Mouse (Mus musculus) thymus, adult 2 months (tissue): Measurements from ENCODE around the gene Hfe2.

Experiments used
- CTCF ChIP-seq: fragments of 200-500 bp; IDR thresholded peaks from 2 replicates; pipeline ENCODE4 v1.5.1; 2012; ENCODE audit warnings: mild to moderate bottlenecking, control low read depth, low read length, moderate library complexity, borderline replicate concordance; ENCODE audit not compliant: control insufficient read depth, poor library complexity, insufficient read depth; ENCODE audit errors: extremely low read depth
- POLR2A ChIP-seq: fragments of 200-500 bp; IDR thresholded peaks from 2 replicates; pipeline ENCODE4 v1.6.1; 2012; ENCODE audit warnings: mild to moderate bottlenecking, low read length, control low read depth, moderate library complexity; ENCODE audit not compliant: control insufficient read depth, poor library complexity, insufficient read depth; ENCODE audit errors: extremely low read depth

DNA sequence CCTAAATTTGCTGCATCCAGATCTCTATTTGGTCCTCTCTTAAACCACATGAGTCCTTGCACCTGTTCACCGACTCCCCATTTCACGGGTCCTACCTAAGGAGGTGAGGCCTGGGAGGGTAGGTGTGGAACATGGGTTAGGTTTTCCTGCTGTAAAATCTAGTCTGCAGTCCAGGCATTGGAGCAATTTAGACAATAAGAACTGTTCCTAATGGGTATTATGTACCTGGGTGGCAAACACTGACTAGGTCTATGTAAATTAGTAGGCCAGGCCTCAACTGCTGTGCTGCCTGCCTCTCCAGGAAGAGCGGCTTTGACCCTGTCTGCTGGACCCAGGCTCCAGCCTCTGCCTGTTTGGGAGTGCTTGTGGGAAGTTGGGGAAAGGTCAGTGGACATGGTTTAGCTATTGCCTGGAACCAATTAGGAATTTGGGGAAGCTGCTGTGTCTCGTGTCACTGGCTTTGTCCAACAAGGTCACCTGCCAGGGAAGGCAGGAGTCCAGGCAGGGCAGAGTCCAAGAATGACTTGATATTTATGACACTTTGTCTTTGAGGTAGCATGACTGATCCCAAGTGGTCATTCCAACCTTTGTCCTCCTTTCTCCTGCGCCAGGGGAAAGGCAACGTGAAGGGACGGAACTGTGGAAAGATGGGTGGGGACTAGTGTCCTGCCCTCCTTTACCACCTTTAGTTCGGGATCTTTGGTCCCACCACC, 50.5 kb downstream of the Hfe2 start:
- no peak for TF ChIP-seq CTCF
- no peak for TF ChIP-seq POLR2A
